Mouse (Mus musculus) left cerebral cortex, adult 9 months (tissue): ENCODE results near the gene Shpk.

Experiments
- DNase-seq, 2 experiments: peaks; one replicate each; pipeline ENCODE4 v3.0.0; 2022; ENCODE audit warnings: low spot score in 2 of 2

Gene Shpk

DNA sequence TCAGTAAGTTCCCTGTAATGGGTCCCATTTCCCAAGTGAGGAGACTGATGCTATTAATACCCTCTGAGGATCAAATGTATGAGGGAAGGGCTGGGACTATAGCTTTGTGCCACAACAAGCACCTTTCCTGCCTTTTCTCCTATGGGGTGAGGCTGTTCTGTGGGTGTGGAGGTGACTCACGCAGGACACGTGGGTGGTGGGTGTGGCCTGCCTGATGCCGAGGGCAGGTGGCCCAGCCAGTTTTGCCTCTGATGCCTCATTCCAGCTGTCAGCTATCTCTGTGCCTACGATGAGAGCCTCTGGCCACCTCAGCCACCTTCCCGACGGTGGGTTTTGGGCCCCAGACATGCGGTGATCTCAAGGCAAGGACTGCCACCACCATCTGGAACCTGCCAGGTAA lies 68.0 kb downstream of the Shpk start, which contains the start of gene Trpv3:
Gene Trpv3 (plus strand): TSS at position 122 of the 400 bp plus-strand sequence.
- no peak for DNase-seq
